Mouse (Mus musculus): ENCODE data around the gene Mpv17l2. TPM values are rescaled to one million over a fixed set of nuclear protein-coding genes. Genes with fewer than 3 reads are reported as not detected.

The Mpv17l2 gene
- polyA plus RNA-seq, 1 experiment, result not detected

- 77% methylated on average over 11 of the region's 11 CpGs for WGBS
- H3K4me1 ChIP-seq (ENCODE audit: control insufficient read depth, insufficient read depth, low read length), result peaks cover 44% of the 10 kb centered on the region
- TF ChIP-seq POLR2A (IDR thresholded peaks at IDR 0.05; ENCODE audit: insufficient read depth, low read depth, low read length), result no peak
- no peak for TF ChIP-seq CTCF (IDR thresholded peaks at IDR 0.05; ENCODE audit: insufficient read depth, low read depth, low read length)
- no peak overlapping the region for H3K4me3 ChIP-seq (ENCODE audit: insufficient read depth, low read depth, low read length)
- H3K27ac ChIP-seq (ENCODE audit: insufficient read depth, low read depth, low read length), result no peak overlapping the region
Measured at GRCm38 (mm10) chr8:70802786-70803510, 42.2 kb upstream of the Mpv17l2 start.

- TF ChIP-seq POLR2A (IDR thresholded peaks at IDR 0.05; ENCODE audit: insufficient read depth, low read depth, low read length) (no peak), CTCF (IDR thresholded peaks at IDR 0.05; ENCODE audit: insufficient read depth, low read depth, low read length) (no peak)
- H3K4me1 ChIP-seq (ENCODE audit: control insufficient read depth, insufficient read depth, low read length), result peaks cover 45% of the 10 kb centered on the region
- no peak overlapping the region for H3K4me3 ChIP-seq (ENCODE audit: insufficient read depth, low read depth, low read length)
- H3K27ac ChIP-seq (ENCODE audit: insufficient read depth, low read depth, low read length), result no peak overlapping the region
- WGBS, result 84% methylated on average over 1 of the region's 1 CpGs
Measured at GRCm38 (mm10) chr8:70801830-70802229, 41.1 kb upstream of the Mpv17l2 start.

GRCm38 (mm10) chr8:70801156-70801555 lies 40.4 kb upstream of the Mpv17l2 start:
- WGBS, result 22% methylated on average over 15 of the region's 15 CpGs
- TF ChIP-seq CTCF (IDR thresholded peaks at IDR 0.05; ENCODE audit: insufficient read depth, low read depth, low read length) (no peak), POLR2A (IDR thresholded peaks at IDR 0.05; ENCODE audit: insufficient read depth, low read depth, low read length) (no peak)
- Histone ChIP-seq H3K27ac (ENCODE audit: insufficient read depth, low read depth, low read length) (no peak overlapping the region), H3K4me1 (ENCODE audit: control insufficient read depth, insufficient read depth, low read length) (peaks cover 50% of the 10 kb centered on the region), H3K4me3 (ENCODE audit: insufficient read depth, low read depth, low read length) (no peak overlapping the region)

GRCm38 (mm10) chr8:70800648-70801047 lies 39.9 kb upstream of the Mpv17l2 start:
- Histone ChIP-seq H3K27ac (ENCODE audit: insufficient read depth, low read depth, low read length) (peak overlapping the region; percentile 12; the same call in 1 of the 2 replicates), H3K4me3 (ENCODE audit: insufficient read depth, low read depth, low read length) (no peak overlapping the region), H3K4me1 (ENCODE audit: control insufficient read depth, insufficient read depth, low read length) (peaks cover 50% of the 10 kb centered on the region)
- 41% methylated on average over 10 of the region's 10 CpGs for WGBS
- no peak for TF ChIP-seq CTCF (IDR thresholded peaks at IDR 0.05; ENCODE audit: insufficient read depth, low read depth, low read length)
- no peak for TF ChIP-seq POLR2A (IDR thresholded peaks at IDR 0.05; ENCODE audit: insufficient read depth, low read depth, low read length)

- Histone ChIP-seq H3K4me1 (ENCODE audit: control insufficient read depth, insufficient read depth, low read length) (peaks cover 38% of the 10 kb centered on the region), H3K4me3 (ENCODE audit: insufficient read depth, low read depth, low read length) (peak overlapping the region; percentile 80), H3K27ac (ENCODE audit: insufficient read depth, low read depth, low read length) (0 out of 2 replicates have a peak overlapping the region, but pooled peaks have one; percentile 5)
- no peak for TF ChIP-seq POLR2A (IDR thresholded peaks at IDR 0.05; ENCODE audit: insufficient read depth, low read depth, low read length)
- no peak for TF ChIP-seq CTCF (IDR thresholded peaks at IDR 0.05; ENCODE audit: insufficient read depth, low read depth, low read length)
- WGBS, result 10% methylated on average over 15 of the region's 15 CpGs
Measured at GRCm38 (mm10) chr8:70798281-70798680, 37.5 kb upstream of the Mpv17l2 start.

- TF ChIP-seq POLR2A (IDR thresholded peaks at IDR 0.05; ENCODE audit: insufficient read depth, low read depth, low read length) (no peak; the same call in 1 of the 2 replicates), CTCF (IDR thresholded peaks at IDR 0.05; ENCODE audit: insufficient read depth, low read depth, low read length) (no peak)
- Histone ChIP-seq H3K27ac (ENCODE audit: insufficient read depth, low read depth, low read length) (peak overlapping the region; percentile 5; the same call in 1 of the 2 replicates), H3K4me3 (ENCODE audit: insufficient read depth, low read depth, low read length) (peak overlapping the region; percentile 80), H3K4me1 (ENCODE audit: control insufficient read depth, insufficient read depth, low read length) (peaks cover 46% of the 10 kb centered on the region)
- WGBS, result 1% methylated on average over 57 of the region's 57 CpGs
Measured at GRCm38 (mm10) chr8:70797081-70798070, 36.6 kb upstream of the Mpv17l2 start.

- peak; percentile 60 for TF ChIP-seq POLR2A (IDR thresholded peaks at IDR 0.05; ENCODE audit: insufficient read depth, low read depth, low read length)
- no peak for TF ChIP-seq CTCF (IDR thresholded peaks at IDR 0.05; ENCODE audit: insufficient read depth, low read depth, low read length)
- Histone ChIP-seq H3K4me3 (ENCODE audit: insufficient read depth, low read depth, low read length) (peak overlapping the region; percentile 80), H3K27ac (ENCODE audit: insufficient read depth, low read depth, low read length) (peak overlapping the region; percentile 55; the same call in 1 of the 2 replicates), H3K4me1 (ENCODE audit: control insufficient read depth, insufficient read depth, low read length) (peaks cover 44% of the 10 kb centered on the region)
- 4% methylated on average over 54 of the region's 54 CpGs for WGBS
Measured at GRCm38 (mm10) chr8:70796403-70797080, 35.8 kb upstream of the Mpv17l2 start.

- H3K27ac ChIP-seq (ENCODE audit: insufficient read depth, low read depth, low read length), result no peak overlapping the region
- no peak overlapping the region for H3K4me3 ChIP-seq (ENCODE audit: insufficient read depth, low read depth, low read length)
- no peak for TF ChIP-seq CTCF (IDR thresholded peaks at IDR 0.05; ENCODE audit: insufficient read depth, low read depth, low read length)
- TF ChIP-seq POLR2A (IDR thresholded peaks at IDR 0.05; ENCODE audit: insufficient read depth, low read depth, low read length), result no peak
- peaks cover 47% of the 10 kb centered on the region for H3K4me1 ChIP-seq (ENCODE audit: control insufficient read depth, insufficient read depth, low read length)
- 83% methylated on average over 2 of the region's 2 CpGs for WGBS
Measured at GRCm38 (mm10) chr8:70795370-70795769, 34.6 kb upstream of the Mpv17l2 start.
